Comparison of ENCODE assay signal across 21 mouse cellular contexts in the genomic region with DNA sequence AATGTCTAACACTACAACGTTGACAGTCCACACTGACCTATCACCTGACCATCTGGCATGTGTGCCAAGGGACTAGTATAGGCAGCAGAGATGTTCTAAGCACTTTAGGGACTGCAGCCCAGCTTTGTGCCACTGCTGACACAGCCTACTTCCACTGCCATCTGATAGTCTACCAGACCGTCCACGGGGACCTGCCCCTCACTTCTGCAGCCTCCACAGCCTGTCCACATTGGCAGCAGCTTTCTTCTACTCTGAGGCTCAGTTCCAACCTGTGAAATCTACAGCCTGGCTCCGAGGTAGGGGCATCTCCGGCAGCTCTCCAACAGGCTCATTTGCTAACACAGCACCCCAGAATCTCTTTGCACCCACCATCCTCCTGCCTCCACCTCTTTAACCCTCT. TPM values are rescaled to one million over a fixed set of nuclear protein-coding genes. Genes with fewer than 3 reads are reported as not detected.
A peak's percentile ranks its signal among the peaks of the same experiment; 100 is the strongest.
DNase-seq lines count a peak whose midpoint lies in the region; ATAC-seq and TF ChIP-seq lines count a peak whose summit lies in the region.
"Had no signal": no experiment of that assay in that cellular context is flagged by ENCODE, and none has a peak within 500 bp of the region (broad histone marks: within the 10 kb centered on the region; RNA-seq: fewer than 3 reads in every experiment).

No protein-coding gene starts in this region.

- no peak overlapping the region for H3K4me3 ChIP-seq in forebrain, embryonic 15.5 days
- H3K4me3 ChIP-seq in forebrain, embryonic 11.5 days (ENCODE audit: low read depth, low read length), result no peak overlapping the region
- no peak overlapping the region for H3K4me3 ChIP-seq in layer of hippocampus, adult 2 months
- no peak overlapping the region for H3K4me3 ChIP-seq in hindbrain, embryonic 13.5 days
- H3K4me3 ChIP-seq: forebrain, embryonic 13.5 days; heart, embryonic 13.5 days; liver, embryonic 15.5 days; myocyte; neural tube, embryonic 15.5 days had no signal

- no peak for DNase-seq in forebrain, embryonic 11.5 days (ENCODE audit: low spot score)
- DNase-seq in layer of hippocampus, adult 2 months (ENCODE audit: low spot score in 2 of 2), result no peak
- no peak for DNase-seq in layer of hippocampus, postnatal 25 days (ENCODE audit: extremely low spot score in 1 of 2, low spot score in 1 of 2)
- DNase-seq in cerebellum, adult 11-12 months, result peak; percentile 63
- peak; percentile 58 to 59 for DNase-seq in cerebellum, postnatal 25 days
- DNase-seq in MN1 (ENCODE audit: low spot score), result no peak
- DNase-seq: adrenal gland, adult 8-10 months; embryo, embryonic 11 days; heart, postnatal 36 days; kidney, adult 18-20 months; kidney, postnatal 10 days; lung, postnatal 10 days; midbrain, embryonic 14.5 days; thymus, postnatal 14 days had no signal

- no peak overlapping the region for H3K9ac ChIP-seq in forebrain, embryonic 15.5 days (replicated peaks)
- no peak overlapping the region for H3K9ac ChIP-seq in forebrain, embryonic 11.5 days (ENCODE audit: low read length)
- no peak overlapping the region for H3K9ac ChIP-seq in hindbrain, embryonic 13.5 days
- H3K9ac ChIP-seq: forebrain, embryonic 13.5 days; heart, embryonic 13.5 days; liver, embryonic 15.5 days; neural tube, embryonic 15.5 days had no signal

- no peaks in the 10 kb centered on the region for H3K9me3 ChIP-seq in forebrain, embryonic 15.5 days
- H3K9me3 ChIP-seq in forebrain, embryonic 11.5 days (ENCODE audit: control insufficient read depth, low read length), result no peaks in the 10 kb centered on the region
- no peaks in the 10 kb centered on the region for H3K9me3 ChIP-seq in hindbrain, embryonic 13.5 days
- H3K9me3 ChIP-seq: forebrain, embryonic 13.5 days; heart, embryonic 13.5 days; liver, embryonic 15.5 days; neural tube, embryonic 15.5 days had no signal

- no peaks in the 10 kb centered on the region for H3K27me3 ChIP-seq in forebrain, embryonic 15.5 days
- H3K27me3 ChIP-seq in forebrain, embryonic 11.5 days (ENCODE audit: control insufficient read depth, insufficient read depth, low read length), result no peaks in the 10 kb centered on the region
- no peaks in the 10 kb centered on the region for H3K27me3 ChIP-seq in hindbrain, embryonic 13.5 days
- H3K27me3 ChIP-seq: forebrain, embryonic 13.5 days; heart, embryonic 13.5 days; liver, embryonic 15.5 days; neural tube, embryonic 15.5 days had no signal

- ATAC-seq in forebrain, embryonic 15.5 days (replicated peaks), result no peak
- no peak for ATAC-seq in forebrain, embryonic 11.5 days (replicated peaks; ENCODE audit: low FRiP score)
- no peak for ATAC-seq in hindbrain, embryonic 13.5 days (ENCODE audit: low FRiP score)
- ATAC-seq: forebrain, embryonic 13.5 days had no signal

- 88% methylated on average over 5 of the region's 5 CpGs for WGBS in forebrain, embryonic 15.5 days
- 90% methylated on average over 5 of the region's 5 CpGs for WGBS in forebrain, embryonic 11.5 days
- 91% methylated on average over 5 of the region's 5 CpGs for WGBS in hindbrain, embryonic 13.5 days

- H3K4me1 ChIP-seq in forebrain, embryonic 15.5 days, result 0 out of 2 replicates have a peak, but pooled peaks cover 2% of the 10 kb centered on the region
- no peaks in the 10 kb centered on the region for H3K4me1 ChIP-seq in forebrain, embryonic 11.5 days (replicated peaks; ENCODE audit: control insufficient read depth, insufficient read depth, low read length)
- no peaks in the 10 kb centered on the region for H3K4me1 ChIP-seq in hindbrain, embryonic 13.5 days (replicated peaks)
- H3K4me1 ChIP-seq: forebrain, embryonic 13.5 days; heart, embryonic 13.5 days; liver, embryonic 15.5 days had no signal

- TF ChIP-seq CTCF in layer of hippocampus, adult 2 months (conservative IDR thresholded peaks at IDR 0.05), result no peak

- no peak overlapping the region for H3K4me2 ChIP-seq in forebrain, embryonic 15.5 days (replicated peaks)
- no peak overlapping the region for H3K4me2 ChIP-seq in forebrain, embryonic 11.5 days (ENCODE audit: low read depth, low read length, severe bottlenecking)
- no peak overlapping the region for H3K4me2 ChIP-seq in hindbrain, embryonic 13.5 days
- H3K4me2 ChIP-seq: forebrain, embryonic 13.5 days; heart, embryonic 13.5 days; liver, embryonic 15.5 days; neural tube, embryonic 15.5 days had no signal

- peak overlapping the region; percentile 37; the same call in 1 of the 2 replicates for H3K27ac ChIP-seq in forebrain, embryonic 15.5 days (replicated peaks)
- no peak overlapping the region for H3K27ac ChIP-seq in forebrain, embryonic 11.5 days (ENCODE audit: low read depth, low read length)
- peak overlapping the region; percentile 62 for H3K27ac ChIP-seq in layer of hippocampus, adult 2 months
- no peak overlapping the region for H3K27ac ChIP-seq in hindbrain, embryonic 13.5 days
- H3K27ac ChIP-seq: heart, embryonic 13.5 days; liver, embryonic 15.5 days; neural tube, embryonic 15.5 days had no signal

- peaks cover 52% of the 10 kb centered on the region for H3K36me3 ChIP-seq in forebrain, embryonic 15.5 days
- no peaks in the 10 kb centered on the region; the same call in 1 of the 2 replicates for H3K36me3 ChIP-seq in forebrain, embryonic 11.5 days (ENCODE audit: control insufficient read depth, insufficient read depth, low read length)
- peaks cover 72% of the 10 kb centered on the region for H3K36me3 ChIP-seq in hindbrain, embryonic 13.5 days

RNA-seq across cellular contexts. Expression of gene Slc25a17, which starts 24.1 kb away (rescaled TPM):
- polyA plus RNA-seq in forebrain, embryonic 15.5 days (2015; fragmentation: Nextera tagmentation; extraction: Ambion mirVana), result 133 and 139 TPM in 2 replicates
- polyA plus RNA-seq in forebrain, embryonic 11.5 days (2014; fragmentation: Nextera tagmentation; extraction: Ambion mirVana), result 105 TPM in 2 replicates
- total RNA-seq in layer of hippocampus, adult 2 months (2021), result 10 to 100 TPM; 41.5 to 47.6 TPM
- 10 to 100 TPM; 42.4 to 44.8 TPM for total RNA-seq in layer of hippocampus, postnatal 25 days (2021)
- 138 and 139 TPM in 2 replicates for polyA plus RNA-seq in hindbrain, embryonic 13.5 days (2015; fragmentation: Nextera tagmentation; extraction: Ambion mirVana)

Comparison
In these comparisons a context has a peak if more than half of its experiments do, and no peak if none do; other contexts are left out.
1. H3K27ac ChIP-seq: peak in forebrain, embryonic 15.5 days (single experiment) and layer of hippocampus, adult 2 months (single experiment); none in forebrain, embryonic 11.5 days (single experiment) and hindbrain, embryonic 13.5 days (single experiment).
2. DNase-seq: peak in cerebellum, adult 11-12 months (single experiment) and cerebellum, postnatal 25 days (2 of 2); none in forebrain, embryonic 11.5 days (single experiment), layer of hippocampus, adult 2 months (0 of 2), layer of hippocampus, postnatal 25 days (0 of 2) and MN1 (single experiment).